Mouse (Mus musculus) heart, embryonic 14.5 days (tissue): ENCODE data around the gene Borcs6. TPM values are rescaled to one million over a fixed set of nuclear protein-coding genes. Genes with fewer than 3 reads are reported as not detected.

Experiments used
- ATAC-seq: fragments of 200-750 bp; cut with Nextera tagmentation; 2 replicates; pipeline ENCODE4 v1.8.0; 2017; ENCODE audit warnings: low read depth, moderate TSS enrichment; ENCODE audit not compliant: insufficient number of reproducible peaks, insufficient read depth, low FRiP score
- H3K27ac ChIP-seq, 2 experiments: fragments of 200-500 bp in 1 of 2; fragments of 300-500 bp in 1 of 2; sonication (generic) in 1 of 2; replicated peaks in 1 of 2; 2 replicates each; pipeline ENCODE4 v1.5.1; 2012 to 2014; ENCODE audit warnings: low read depth in 2 of 2, low read length in 2 of 2, control low read depth in 1 of 2, mild to moderate bottlenecking in 1 of 2, mixed read lengths in 1 of 2; ENCODE audit not compliant: control insufficient read depth in 1 of 2, insufficient read depth in 1 of 2
- H3K27me3 ChIP-seq: fragments of 300-500 bp; sonication (generic); 2 replicates; pipeline ENCODE4 v1.6.1; 2014; ENCODE audit warnings: mild to moderate bottlenecking, low read length, control low read depth; ENCODE audit not compliant: control insufficient read depth, insufficient read depth
- H3K36me3 ChIP-seq: fragments of 300-500 bp; sonication (generic); 2 replicates; pipeline ENCODE4 v1.6.1; 2014; ENCODE audit warnings: mild to moderate bottlenecking, control low read depth, low read length, mixed read lengths; ENCODE audit not compliant: control insufficient read depth, insufficient read depth
- H3K4me1 ChIP-seq, 2 experiments: fragments of 200-500 bp in 1 of 2; fragments of 300-500 bp in 1 of 2; sonication (generic) in 1 of 2; 2 replicates each; pipeline ENCODE4 v1.6.1; 2012 to 2014; ENCODE audit warnings: low read length in 2 of 2, control low read depth in 1 of 2, mixed read lengths in 1 of 2; ENCODE audit not compliant: control insufficient read depth in 2 of 2, insufficient read depth in 2 of 2
- H3K4me2 ChIP-seq: fragments of 300-500 bp; sonication (generic); 2 replicates; pipeline ENCODE4 v1.6.1; 2014; ENCODE audit warnings: mild to moderate bottlenecking, low read length
- H3K4me3 ChIP-seq, 2 experiments: fragments of 200-500 bp in 1 of 2; fragments of 300-500 bp in 1 of 2; sonication (generic) in 1 of 2; 2 replicates each; pipeline ENCODE4 v1.5.1; 2012 to 2014; ENCODE audit warnings: low read length in 2 of 2, mild to moderate bottlenecking in 2 of 2, control low read depth in 1 of 2, low read depth in 1 of 2, moderate library complexity in 1 of 2; ENCODE audit not compliant: control insufficient read depth in 1 of 2, insufficient read depth in 1 of 2
- H3K9ac ChIP-seq: fragments of 300-500 bp; sonication (generic); 2 replicates; pipeline ENCODE4 v1.6.1; 2014; ENCODE audit warnings: mild to moderate bottlenecking, low read length
- H3K9me3 ChIP-seq: fragments of 300-500 bp; sonication (generic); 2 replicates; pipeline ENCODE4 v1.6.1; 2016; ENCODE audit warnings: low read length, control low read depth; ENCODE audit not compliant: control insufficient read depth
- WGBS: fragments of 180-500 bp; shearing (Covaris S2); extraction: QIAGEN DNeasy Blood & Tissue Kit; methylation state at CpG from one replicate; pipeline ENCODE4 v1.1.7; 2014; 5-methylcytosine and 5-hydroxymethylcytosine counted together
- polyA plus RNA-seq: library from polyadenylated mRNA; unstranded; fragments of >200 nt; fragmentation: Nextera tagmentation; extraction: Ambion mirVana; gene quantifications from 2 replicates; pipeline ENCODE4 v1.2.1, GENCODE M21; 2014

Borcs6 gene
- polyA plus RNA-seq, 1 experiment from 2014 or later, result 14.1 TPM

GRCm38 (mm10) chr11:69096987-69097900 is 37.7 kb downstream of the Borcs6 start:
- H3K27me3 ChIP-seq, result no peaks in the 10 kb centered on the region
- H3K9ac ChIP-seq, result peak overlapping the region; percentile 88
- H3K9me3 ChIP-seq, result no peaks in the 10 kb centered on the region
- peak overlapping the region; percentile 39 to 65 for H3K4me3 ChIP-seq
- peaks cover 29 to 45% of the 10 kb centered on the region in 2 experiments for H3K4me1 ChIP-seq
- peak; percentile 69 for ATAC-seq
- H3K4me2 ChIP-seq, result peak overlapping the region; percentile 93
- H3K27ac ChIP-seq, result peak overlapping the region; percentile 89 to 99
- H3K36me3 ChIP-seq, result peaks cover 24% of the 10 kb centered on the region
- WGBS, result 2% methylated on average over 29 of the region's 29 CpGs

- H3K4me2 ChIP-seq, result peak overlapping the region; percentile 93
- peaks cover 29 to 45% of the 10 kb centered on the region in 2 experiments for H3K4me1 ChIP-seq
- H3K27me3 ChIP-seq, result no peaks in the 10 kb centered on the region
- no peaks in the 10 kb centered on the region for H3K9me3 ChIP-seq
- WGBS, result 18% methylated on average over 8 of the region's 8 CpGs
- H3K36me3 ChIP-seq, result peaks cover 29% of the 10 kb centered on the region
- peak overlapping the region; percentile 53 to 57; a peak in 3 of 4 replicates for H3K4me3 ChIP-seq
- ATAC-seq, result no peak
- peak overlapping the region; percentile 88 for H3K9ac ChIP-seq
- peak overlapping the region; percentile 89 to 99 for H3K27ac ChIP-seq
These were observed 38.7 kb downstream of the Borcs6 start for GRCm38 (mm10) chr11:69098039-69098761.

GRCm38 (mm10) chr11:69098762-69099091 is 39.2 kb downstream of the Borcs6 start:
- Histone ChIP-seq H3K4me3 (peak overlapping the region; percentile 53 to 57), H3K27me3 (no peaks in the 10 kb centered on the region), H3K36me3 (peaks cover 34% of the 10 kb centered on the region), H3K9me3 (no peaks in the 10 kb centered on the region), H3K9ac (peak overlapping the region; percentile 88), H3K27ac (peak overlapping the region; percentile 89 to 99), H3K4me2 (peak overlapping the region; percentile 93), H3K4me1 (peaks cover 29 to 45% of the 10 kb centered on the region in 2 experiments)
- ATAC-seq, result peak; percentile 5
- under 1% methylated on average over 19 of the region's 19 CpGs for WGBS

GRCm38 (mm10) chr11:69099177-69099914 is 39.8 kb downstream of the Borcs6 start:
- H3K9ac ChIP-seq, result peak overlapping the region; percentile 88
- H3K4me2 ChIP-seq, result peak overlapping the region; percentile 93
- H3K9me3 ChIP-seq, result no peaks in the 10 kb centered on the region
- H3K36me3 ChIP-seq, result peaks cover 40% of the 10 kb centered on the region
- peak overlapping the region; percentile 53 to 57 for H3K4me3 ChIP-seq
- peak overlapping the region; percentile 89 to 99 for H3K27ac ChIP-seq
- 2% methylated on average over 22 of the region's 22 CpGs for WGBS
- peaks cover 29 to 43% of the 10 kb centered on the region in 2 experiments for H3K4me1 ChIP-seq
- no peak for ATAC-seq
- H3K27me3 ChIP-seq, result no peaks in the 10 kb centered on the region

GRCm38 (mm10) chr11:69099915-69100345 is 40.4 kb downstream of the Borcs6 start:
- WGBS, result under 1% methylated on average over 23 of the region's 23 CpGs
- H3K9me3 ChIP-seq, result no peaks in the 10 kb centered on the region
- peak overlapping the region; percentile 93 for H3K4me2 ChIP-seq
- peak; percentile 27 for ATAC-seq
- peaks cover 46% of the 10 kb centered on the region for H3K36me3 ChIP-seq
- peak overlapping the region; percentile 53 to 57 for H3K4me3 ChIP-seq
- peak overlapping the region; percentile 88 for H3K9ac ChIP-seq
- peaks cover 29 to 40% of the 10 kb centered on the region in 2 experiments for H3K4me1 ChIP-seq
- H3K27me3 ChIP-seq, result no peaks in the 10 kb centered on the region
- H3K27ac ChIP-seq, result peak overlapping the region; percentile 89 to 99

- H3K4me1 ChIP-seq, result peaks cover 29 to 40% of the 10 kb centered on the region in 2 experiments
- no peak for ATAC-seq
- peak overlapping the region; percentile 93 for H3K4me2 ChIP-seq
- peaks cover 55% of the 10 kb centered on the region for H3K36me3 ChIP-seq
- no peaks in the 10 kb centered on the region for H3K9me3 ChIP-seq
- peak overlapping the region; percentile 79 to 99 for H3K27ac ChIP-seq
- H3K27me3 ChIP-seq, result no peaks in the 10 kb centered on the region
- peak overlapping the region; percentile 70 for H3K9ac ChIP-seq
- 86% methylated on average over 20 of the region's 20 CpGs for WGBS
- H3K4me3 ChIP-seq, result peak overlapping the region in 1 of 2 experiments; percentile 53; a peak in 2 of 4 replicates
These were observed 41.3 kb downstream of the Borcs6 start for GRCm38 (mm10) chr11:69100639-69101360.
